Mouse (Mus musculus) liver, postnatal 0 days (tissue): Measurements from ENCODE around the gene Trpc4ap. TPM values are rescaled to one million over a fixed set of nuclear protein-coding genes. Genes with fewer than 3 reads are reported as not detected.
A peak's percentile ranks its signal among the peaks of the same experiment; 100 is the strongest.

Source experiments
- ATAC-seq: fragments of 200-750 bp; cut with Nextera tagmentation; 2 replicates; pipeline ENCODE4 v1.8.0; 2017; ENCODE audit warnings: mild to moderate bottlenecking, moderate library complexity
- DNase-seq: peaks from one replicate; pipeline ENCODE4 v3.0.0-alpha.2; 2016
- H3K27ac ChIP-seq: fragments of 300-500 bp; sonication (generic); 2 replicates; pipeline ENCODE4 v1.5.1; 2014; ENCODE audit warnings: antibody characterized with exemption, moderate library complexity, mild to moderate bottlenecking, low read depth
- H3K27me3 ChIP-seq: fragments of 300-500 bp; sonication (generic); 2 replicates; pipeline ENCODE4 v1.6.1; 2014; ENCODE audit warnings: low read length, control low read depth, mixed read lengths; ENCODE audit not compliant: insufficient read depth
- H3K36me3 ChIP-seq: fragments of 300-500 bp; sonication (generic); replicated peaks from 2 replicates; pipeline ENCODE4 v1.6.1; 2014; ENCODE audit warnings: mild to moderate bottlenecking, control low read depth, low read length, moderate library complexity, mixed read lengths; ENCODE audit not compliant: insufficient read depth
- H3K4me1 ChIP-seq: fragments of 300-500 bp; sonication (generic); 2 replicates; pipeline ENCODE4 v1.6.1; 2014; ENCODE audit warnings: antibody characterized with exemption, mild to moderate bottlenecking, control low read depth; ENCODE audit not compliant: insufficient read depth
- H3K4me2 ChIP-seq: fragments of 300-500 bp; sonication (generic); 2 replicates; pipeline ENCODE4 v1.6.1; 2014; ENCODE audit warnings: low read depth, mild to moderate bottlenecking, low read length, moderate library complexity, mixed read lengths
- H3K4me3 ChIP-seq: fragments of 300-500 bp; sonication (generic); 2 replicates; pipeline ENCODE4 v1.5.1; 2014; ENCODE audit warnings: low read depth, low read length
- H3K9ac ChIP-seq: fragments of 300-500 bp; sonication (generic); replicated peaks from 2 replicates; pipeline ENCODE4 v1.6.1; 2014; ENCODE audit warnings: mild to moderate bottlenecking, moderate library complexity
- H3K9me3 ChIP-seq: fragments of 300-500 bp; sonication (generic); 2 replicates; pipeline ENCODE4 v1.6.1; 2016; ENCODE audit warnings: mild to moderate bottlenecking, control low read depth, low read length, mixed read lengths
- CTCF ChIP-seq: sonication (generic); IDR thresholded peaks from 2 replicates; pipeline ENCODE4 v1.5.1; 2016; ENCODE audit warnings: antibody characterized with exemption, low read depth
- EP300 ChIP-seq: IDR thresholded peaks from 2 replicates; pipeline ENCODE4 v1.6.1; 2016; ENCODE audit warnings: antibody characterized with exemption, low read depth, mild to moderate bottlenecking
- WGBS: fragments of 180-500 bp; shearing (Covaris S2); extraction: QIAGEN DNeasy Blood & Tissue Kit; methylation state at CpG from one replicate; pipeline ENCODE4 v1.1.7; 2014; ENCODE audit not compliant: insufficient replicate concordance; 5-methylcytosine and 5-hydroxymethylcytosine counted together
- polyA plus RNA-seq: library from polyadenylated mRNA; unstranded; fragments of >200 nt; fragmentation: Nextera tagmentation; extraction: Ambion mirVana; gene quantifications from 2 replicates; pipeline ENCODE4 v1.2.1, GENCODE M21; 2015

Trpc4ap gene
- polyA plus RNA-seq, 1 experiment from 2014 or later = 43.2 TPM

GRCm38 (mm10) chr2:155728742-155729141 is 36.6 kb upstream of the Trpc4ap start:
- Histone ChIP-seq H3K9me3 (no peaks in the 10 kb centered on the region), H3K4me2 (peak overlapping the region; percentile 98), H3K4me3 (peak overlapping the region; percentile 92), H3K4me1 (peaks cover 22% of the 10 kb centered on the region), H3K36me3 (peaks cover 3% of the 10 kb centered on the region; the same call in 1 of the 2 replicates), H3K27me3 (no peaks in the 10 kb centered on the region), H3K27ac (peak overlapping the region; percentile 46; the same call in 1 of the 2 replicates), H3K9ac (peak overlapping the region; percentile 77)
- TF ChIP-seq EP300 (no peak), CTCF (no peak)
- WGBS = 6% methylated on average over 15 of the region's 15 CpGs
- ATAC-seq = no peak
- no peak for DNase-seq

DNA sequence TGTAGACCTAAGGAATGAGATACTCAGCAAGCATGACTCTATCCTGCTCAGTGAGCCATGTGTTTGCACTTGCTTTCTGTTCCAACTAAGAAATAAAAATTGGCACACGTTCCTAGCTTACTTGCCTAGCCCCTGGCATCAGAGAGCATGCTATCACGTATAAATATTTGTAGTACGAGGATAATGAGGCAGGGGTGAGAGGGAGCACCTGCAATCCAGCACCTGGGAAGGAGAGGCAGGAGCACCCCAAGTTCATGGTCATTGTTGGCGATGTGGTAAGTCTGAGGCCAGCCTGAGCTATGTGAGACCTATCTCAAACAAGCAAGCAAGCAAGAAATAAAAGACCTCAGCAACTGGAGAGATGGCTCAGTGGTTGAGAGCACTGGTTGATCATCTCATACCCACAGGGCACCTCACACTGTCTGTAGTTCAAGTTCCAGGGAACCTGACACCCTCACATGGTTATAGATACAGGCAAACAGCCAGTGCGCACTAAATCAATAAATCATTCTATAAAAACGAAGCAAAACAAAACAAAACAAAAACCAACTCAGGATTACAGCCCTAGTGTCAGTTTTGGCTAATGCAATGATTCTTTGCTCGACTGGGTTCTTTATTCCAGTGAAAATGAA is 35.7 kb upstream of the Trpc4ap start:
- TF ChIP-seq CTCF (no peak), EP300 (no peak)
- ATAC-seq = peak; percentile 62
- H3K4me2 ChIP-seq = peak overlapping the region; percentile 98

DNA sequence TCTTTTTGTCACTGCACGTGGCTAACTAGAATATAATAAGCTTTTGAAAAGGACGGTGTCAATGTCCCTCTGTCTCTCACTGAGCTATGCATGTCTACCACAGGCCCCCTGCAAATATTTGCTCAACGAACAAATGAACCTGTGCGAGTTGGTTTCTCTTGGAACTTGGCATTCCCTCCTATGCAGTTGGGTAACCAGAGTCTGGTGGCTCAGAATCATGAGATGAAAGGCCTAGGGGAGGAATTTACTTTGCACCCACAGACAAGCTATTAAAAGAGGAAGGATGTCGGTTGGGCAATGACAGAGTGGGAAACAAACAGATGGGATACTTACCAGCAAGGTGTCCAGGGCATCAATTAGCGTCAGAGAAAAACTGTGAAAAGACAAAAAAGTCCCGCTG is 34.1 kb upstream of the Trpc4ap start:
- WGBS = 45% methylated on average over 7 of the region's 7 CpGs

More for the DNA sequence above, 35.7 kb upstream of the Trpc4ap start:
- 62% methylated on average over 7 of the region's 7 CpGs for WGBS
- Histone ChIP-seq H3K27ac (peak overlapping the region; percentile 51), H3K4me3 (peak overlapping the region; percentile 92), H3K36me3 (peaks cover 8% of the 10 kb centered on the region; the same call in 1 of the 2 replicates), H3K9ac (no peak overlapping the region), H3K27me3 (no peaks in the 10 kb centered on the region), H3K4me1 (peaks cover 22% of the 10 kb centered on the region), H3K9me3 (no peaks in the 10 kb centered on the region)
- no peak for DNase-seq

DNA sequence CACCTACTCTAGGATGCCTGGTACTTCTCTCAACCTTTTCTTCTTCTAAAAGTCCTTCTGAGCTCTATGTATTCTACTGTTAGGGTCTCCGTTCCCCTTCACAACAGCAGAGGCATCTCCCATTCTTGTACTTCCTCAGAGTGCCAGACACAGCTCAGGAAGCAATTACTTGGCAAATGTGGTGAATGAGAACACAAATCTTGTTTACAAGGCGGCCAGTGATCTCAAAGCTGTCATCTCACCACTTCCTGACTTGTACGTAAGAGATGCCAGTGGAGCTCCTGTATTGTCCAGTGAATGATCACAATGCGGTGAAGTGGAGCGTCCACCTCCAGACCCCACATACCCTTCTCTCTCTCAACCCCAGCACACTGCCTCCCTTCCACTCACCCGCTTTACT is 32.3 kb upstream of the Trpc4ap start:
- WGBS = 68% methylated on average over 6 of the region's 6 CpGs
- no peaks in the 10 kb centered on the region for H3K27me3 ChIP-seq
- DNase-seq (no peak), ATAC-seq (no peak)
- no peak overlapping the region for H3K4me2 ChIP-seq
- peaks cover 21% of the 10 kb centered on the region for H3K36me3 ChIP-seq
- H3K9ac ChIP-seq = no peak overlapping the region
- no peak overlapping the region for H3K4me3 ChIP-seq
- H3K4me1 ChIP-seq = peaks cover 22% of the 10 kb centered on the region
- no peak overlapping the region for H3K27ac ChIP-seq
- H3K9me3 ChIP-seq = no peaks in the 10 kb centered on the region
- TF ChIP-seq EP300 (no peak), CTCF (no peak)

More for the DNA sequence above, 34.1 kb upstream of the Trpc4ap start:
- Histone ChIP-seq H3K4me3 (no peak overlapping the region), H3K27ac (peak overlapping the region; percentile 1; the same call in 1 of the 2 replicates), H3K9me3 (no peaks in the 10 kb centered on the region), H3K4me2 (no peak overlapping the region), H3K9ac (no peak overlapping the region), H3K36me3 (peaks cover 13% of the 10 kb centered on the region), H3K4me1 (peaks cover 22% of the 10 kb centered on the region), H3K27me3 (no peaks in the 10 kb centered on the region)
- TF ChIP-seq EP300 (no peak), CTCF (no peak)
- ATAC-seq (peak; percentile 57), DNase-seq (peak; percentile 24)

GRCm38 (mm10) chr2:155724036-155724435 is 31.9 kb upstream of the Trpc4ap start:
- 53% methylated on average over 5 of the region's 5 CpGs for WGBS
- no peak for TF ChIP-seq EP300
- TF ChIP-seq CTCF = no peak
- Histone ChIP-seq H3K27me3 (no peaks in the 10 kb centered on the region), H3K4me3 (no peak overlapping the region), H3K4me1 (peaks cover 22% of the 10 kb centered on the region), H3K27ac (no peak overlapping the region), H3K4me2 (no peak overlapping the region), H3K9ac (no peak overlapping the region), H3K36me3 (peaks cover 24% of the 10 kb centered on the region), H3K9me3 (no peaks in the 10 kb centered on the region)
- ATAC-seq = no peak
- no peak for DNase-seq

DNA sequence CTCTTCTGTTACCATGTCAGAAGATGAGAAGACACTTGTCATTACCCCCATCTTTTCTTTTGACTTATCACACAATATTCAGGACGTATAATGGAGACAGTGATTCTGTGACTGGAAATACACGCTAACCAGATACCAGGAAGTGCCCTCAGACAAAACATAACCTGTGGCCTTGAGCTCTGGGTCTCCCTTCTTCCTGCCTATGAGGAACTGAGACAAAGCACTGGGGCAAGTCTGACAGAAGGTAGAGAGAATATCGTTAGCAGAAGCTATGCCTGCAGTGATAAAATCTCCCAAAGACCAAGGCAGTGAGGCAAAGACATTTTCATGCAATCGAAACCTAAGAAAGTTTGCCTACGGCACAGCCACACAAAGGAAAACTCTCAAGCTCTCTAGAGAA is 28.4 kb upstream of the Trpc4ap start:
- WGBS = 70% methylated on average over 5 of the region's 5 CpGs
- no peak for ATAC-seq
- no peak for TF ChIP-seq EP300
- TF ChIP-seq CTCF = no peak
- Histone ChIP-seq H3K4me3 (no peak overlapping the region), H3K9ac (no peak overlapping the region; the same call in 1 of the 2 replicates), H3K36me3 (peaks cover 37% of the 10 kb centered on the region), H3K4me1 (no peaks in the 10 kb centered on the region), H3K9me3 (no peaks in the 10 kb centered on the region), H3K27ac (no peak overlapping the region), H3K27me3 (no peaks in the 10 kb centered on the region), H3K4me2 (no peak overlapping the region)
- DNase-seq = no peak
